In genomic region chr16:26021759-26022158, GRCm38 (mm10) we compare ENCODE assay signal across 19 mouse cellular contexts.
DNase-seq lines count a peak whose midpoint lies in the region; ATAC-seq and TF ChIP-seq lines count a peak whose summit lies in the region.
"Had no signal": no experiment of that assay in that cellular context is flagged by ENCODE, and none has a peak within 500 bp of the region (broad histone marks: within the 10 kb centered on the region; RNA-seq: fewer than 3 reads in every experiment).

No protein-coding gene starts in this region.

- no peak overlapping the region for H3K4me2 ChIP-seq in heart, postnatal 0 days (ENCODE audit: low read depth, low read length)
- H3K4me2 ChIP-seq: heart, embryonic 15.5 days; limb, embryonic 12.5 days; liver, embryonic 13.5 days; midbrain, embryonic 15.5 days; neural tube, embryonic 15.5 days had no signal

- no peak overlapping the region for H3K27ac ChIP-seq in heart, postnatal 0 days (ENCODE audit: low read depth)
- H3K27ac ChIP-seq in layer of hippocampus, adult 2 months = no peak overlapping the region
- H3K27ac ChIP-seq: heart, embryonic 15.5 days; limb, embryonic 12.5 days; liver, embryonic 13.5 days; midbrain, embryonic 15.5 days; neural tube, embryonic 15.5 days had no signal

- H3K4me1 ChIP-seq in heart, postnatal 0 days (ENCODE audit: control insufficient read depth, insufficient read depth) = no peaks in the 10 kb centered on the region
- H3K4me1 ChIP-seq: liver, embryonic 13.5 days had no signal

- intact Hi-C loops in heart, postnatal 10 days (cut with DNase I) = loop anchor here (2.0 to 5.0 kb wide), 3 partner anchors 54 to 177 kb away; partner anchors contain the start of gene P3h2

- ATAC-seq in heart, postnatal 0 days (ENCODE audit: insufficient read depth, low read depth) = no peak
- ATAC-seq in erythroblast, adult 5-6 weeks (replicated peaks; ENCODE audit: low FRiP score, poor library complexity, severe bottlenecking) = no peak
- ATAC-seq: inflammation-experienced regulatory T-cells, adult 6 months; midbrain, embryonic 15.5 days had no signal

- H3K4me3 ChIP-seq in heart, postnatal 0 days (ENCODE audit: low read depth, low read length) = no peak overlapping the region
- H3K4me3 ChIP-seq in layer of hippocampus, adult 2 months = no peak overlapping the region
- H3K4me3 ChIP-seq: erythroblast, embryonic 14.5 days; heart, embryonic 15.5 days; limb, embryonic 12.5 days; liver, embryonic 13.5 days; midbrain, embryonic 15.5 days; neural tube, embryonic 15.5 days had no signal

- peak; percentile 31 for TF ChIP-seq CTCF in heart, postnatal 0 days (IDR thresholded peaks at IDR 0.05; ENCODE audit: low read depth)
- TF ChIP-seq CTCF in layer of hippocampus, adult 2 months (conservative IDR thresholded peaks at IDR 0.05) = peak; percentile 65

- no peaks in the 10 kb centered on the region for H3K9me3 ChIP-seq in heart, postnatal 0 days (replicated peaks; ENCODE audit: control insufficient read depth, low read length)
- H3K9me3 ChIP-seq: heart, embryonic 15.5 days; limb, embryonic 12.5 days; liver, embryonic 13.5 days; midbrain, embryonic 15.5 days; neural tube, embryonic 15.5 days had no signal

- WGBS in heart, postnatal 0 days = 55% methylated on average over 2 of the region's 2 CpGs

- no peak overlapping the region for H3K9ac ChIP-seq in heart, postnatal 0 days (replicated peaks; ENCODE audit: low read depth, low read length)
- H3K9ac ChIP-seq: heart, embryonic 15.5 days; limb, embryonic 12.5 days; liver, embryonic 13.5 days; midbrain, embryonic 15.5 days; neural tube, embryonic 15.5 days had no signal

- no peaks in the 10 kb centered on the region for H3K27me3 ChIP-seq in heart, postnatal 0 days (ENCODE audit: control insufficient read depth, insufficient read depth, low read length)
- H3K27me3 ChIP-seq: heart, embryonic 15.5 days; limb, embryonic 12.5 days; liver, embryonic 13.5 days; midbrain, embryonic 15.5 days; neural tube, embryonic 15.5 days had no signal

- DNase-seq in heart, postnatal 0 days (ENCODE audit: low spot score) = no peak
- no peak for DNase-seq in heart, postnatal 10 days
- no peak for DNase-seq in layer of hippocampus, adult 2 months (ENCODE audit: low spot score in 2 of 2)
- no peak for DNase-seq in layer of hippocampus, adult 9-11 months
- DNase-seq in 416B (ENCODE audit: low read depth) (peak; percentile 1), NIH3T3 (ENCODE audit: low read depth) (peak; percentile 45)
- no peak for DNase-seq in right cerebral cortex, adult 2 months (ENCODE audit: low spot score in 2 of 2)
- DNase-seq: cerebellum, adult 9-10 months; gastrocnemius, postnatal 14 days; liver, embryonic 13.5 days; right cerebral cortex, postnatal 14 days; spleen, adult 18-20 months had no signal

- TF ChIP-seq EP300 in heart, postnatal 0 days (IDR thresholded peaks at IDR 0.05; ENCODE audit: low read depth) = no peak

- H3K36me3 ChIP-seq in heart, postnatal 0 days (replicated peaks; ENCODE audit: control insufficient read depth, insufficient read depth, low read length) = no peaks in the 10 kb centered on the region
- H3K36me3 ChIP-seq: heart, embryonic 15.5 days; limb, embryonic 12.5 days; liver, embryonic 13.5 days; midbrain, embryonic 15.5 days; neural tube, embryonic 15.5 days had no signal

Comparison
In these comparisons a context has a peak if more than half of its experiments do, and no peak if none do; other contexts are left out.
1. DNase-seq: peak in 416B (single experiment) and NIH3T3 (single experiment); none in heart, postnatal 0 days (single experiment), heart, postnatal 10 days (0 of 2), layer of hippocampus, adult 2 months (0 of 2), layer of hippocampus, adult 9-11 months (single experiment) and right cerebral cortex, adult 2 months (0 of 2).